Mouse (Mus musculus) ovary, postnatal 14 days (tissue): Measurements from ENCODE around the gene Eif2ak3.
"Not testable (repeated sequence)": the region's sequence is repeated elsewhere in the genome, so short reads cannot be mapped to it uniquely, and the experiment has no call there.

Experiments used
- DNase-seq: peaks from one replicate; pipeline ENCODE4 v3.0.0; 2022; ENCODE audit warnings: low spot score

Gene Eif2ak3

DNA sequence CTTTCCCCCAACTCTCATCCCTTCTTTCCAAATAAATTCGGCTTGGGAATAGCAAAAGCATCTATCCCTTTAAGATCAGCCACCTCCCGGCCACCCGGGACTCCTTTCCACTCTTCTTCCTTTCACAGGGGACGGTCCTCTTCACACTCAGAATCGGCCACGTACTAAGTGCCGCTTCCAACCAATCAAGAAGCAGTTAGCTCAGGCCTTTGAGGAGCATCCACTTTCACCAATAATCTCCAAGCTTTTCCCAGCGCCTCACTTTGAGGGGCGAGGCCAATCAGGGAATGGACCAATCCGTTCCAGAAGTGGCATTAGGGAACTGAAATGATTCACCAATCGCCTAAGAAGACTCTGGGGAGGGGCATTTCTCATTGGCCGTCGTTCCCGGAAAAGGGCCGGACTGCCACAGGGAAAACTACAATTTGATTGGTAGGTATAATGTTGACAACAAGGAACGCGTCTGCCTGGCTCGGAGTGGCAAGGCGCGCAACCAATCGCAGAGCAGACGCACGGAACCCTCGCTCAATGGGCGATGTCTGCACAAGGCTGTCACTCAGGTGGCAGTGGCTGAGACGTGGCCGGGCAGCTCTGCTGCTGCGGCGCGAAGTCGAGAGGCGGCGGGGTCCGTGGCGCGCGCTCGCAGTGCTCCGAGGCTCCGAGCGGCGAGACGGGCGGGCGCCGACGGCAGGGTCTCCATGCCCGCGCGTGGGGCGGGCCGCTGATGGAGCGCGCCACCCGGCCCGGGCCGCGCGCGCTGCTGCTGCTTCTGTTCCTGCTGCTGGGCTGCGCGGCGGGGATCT is at the start of gene Eif2ak3:
Gene Eif2ak3, plus strand, starts transcription at position 514 of the 803 bp plus-strand sequence.
- DNase-seq, result peak; percentile 93

- DNase-seq, result no peak
These were observed 47.4 kb upstream of the Eif2ak3 start for GRCm38 (mm10) chr6:70796940-70797339.

GRCm38 (mm10) chr6:70797581-70798251 is 46.6 kb upstream of the Eif2ak3 start:
- no peak for DNase-seq

GRCm38 (mm10) chr6:70804632-70805031 is 39.7 kb upstream of the Eif2ak3 start:
- DNase-seq, result no peak

DNA sequence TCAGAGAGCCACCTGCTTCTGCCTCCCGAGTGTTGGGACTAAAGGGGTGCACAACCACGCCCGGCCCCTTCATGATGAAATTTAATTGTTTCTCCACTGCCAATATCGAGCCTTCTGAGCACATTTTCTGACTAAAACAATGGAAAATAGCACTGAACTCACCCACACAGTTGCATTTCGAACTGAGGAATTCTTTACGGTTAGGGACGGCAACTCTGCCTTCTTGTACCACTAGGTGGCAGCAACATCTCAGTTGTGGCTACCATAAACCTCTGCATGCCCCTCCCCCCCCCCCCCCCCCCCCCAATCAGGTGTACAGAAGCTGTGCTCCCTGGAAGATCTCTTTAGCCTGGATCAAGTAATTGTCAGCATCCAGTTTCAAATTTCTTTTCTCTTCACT is 39.0 kb upstream of the Eif2ak3 start:
- peak; percentile 55 for DNase-seq

- DNase-seq, result peak; percentile 55
These were observed 38.3 kb upstream of the Eif2ak3 start for GRCm38 (mm10) chr6:70805820-70806513.

- DNase-seq, result no peak
These were observed 37.8 kb upstream of the Eif2ak3 start for GRCm38 (mm10) chr6:70806514-70806912.

GRCm38 (mm10) chr6:70810524-70810923 is 33.8 kb upstream of the Eif2ak3 start:
- DNase-seq, result no peak

DNA sequence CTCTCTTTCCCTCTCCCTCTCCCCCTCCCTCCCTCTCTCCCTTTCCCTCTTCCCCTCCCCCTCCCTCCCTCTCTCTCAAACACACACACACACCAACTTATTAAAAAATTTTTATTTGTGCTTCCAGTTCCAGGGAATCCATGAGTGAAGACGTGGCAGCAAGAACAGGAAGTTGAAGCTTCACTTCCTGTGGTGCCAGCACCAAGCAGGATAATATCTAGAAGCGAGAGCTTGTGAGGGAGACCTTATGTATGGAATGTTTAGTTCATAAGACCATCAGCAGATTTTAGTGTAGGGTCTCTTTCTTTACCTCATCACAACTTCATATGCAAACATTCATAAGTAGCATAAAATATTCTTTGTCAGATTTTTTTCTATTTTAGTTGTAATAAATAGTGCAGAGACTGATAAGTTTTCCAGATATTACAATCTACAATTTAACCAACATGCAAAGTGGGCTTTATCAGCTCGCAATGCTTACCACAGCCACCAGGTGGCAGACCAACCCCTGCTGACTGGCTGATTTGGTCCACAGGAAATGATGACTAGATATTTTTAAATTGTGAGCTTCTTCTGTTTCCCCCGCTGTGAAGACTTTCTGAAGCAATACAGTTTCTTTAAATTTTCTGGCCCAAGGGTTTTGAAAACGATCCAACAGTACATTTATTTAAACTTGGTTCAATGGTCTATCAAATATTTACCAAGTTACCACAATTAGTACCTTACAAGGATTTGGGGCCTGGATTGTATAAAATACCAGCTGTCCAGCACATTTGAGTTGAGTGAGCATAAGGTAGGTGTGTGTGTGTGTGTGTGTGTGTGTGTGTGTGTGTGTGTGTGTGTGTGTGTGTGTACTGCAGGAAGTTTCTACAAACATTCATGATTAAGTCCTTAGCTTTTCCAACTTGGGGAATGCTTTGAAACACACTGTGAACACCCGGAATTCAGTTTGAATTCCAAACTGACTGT is 32.5 kb upstream of the Eif2ak3 start:
- DNase-seq, result peak; percentile 76

GRCm38 (mm10) chr6:70812526-70812895 is 31.8 kb upstream of the Eif2ak3 start:
- no peak for DNase-seq

- no peak for DNase-seq
These were observed 30.2 kb upstream of the Eif2ak3 start for GRCm38 (mm10) chr6:70813921-70814628.

DNA sequence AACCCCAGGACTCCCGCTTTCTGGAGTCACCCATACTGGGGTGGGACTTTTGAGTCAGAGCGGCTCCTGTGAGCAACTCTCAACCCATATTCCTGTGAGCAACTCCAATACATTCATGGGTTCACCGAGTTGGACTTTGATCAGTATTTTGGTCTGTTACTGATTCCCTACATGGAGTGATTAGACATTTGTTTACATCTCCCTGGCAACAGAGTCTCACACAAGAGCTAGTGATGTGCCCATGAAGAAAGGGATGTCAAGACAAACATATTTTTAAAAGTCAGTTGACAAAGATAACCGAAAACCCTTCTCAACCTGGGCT is 29.7 kb upstream of the Eif2ak3 start:
- DNase-seq, result no peak

- DNase-seq, result no peak
These were observed 28.8 kb upstream of the Eif2ak3 start for GRCm38 (mm10) chr6:70815471-70815870.

- no peak for DNase-seq
These were observed 22.7 kb upstream of the Eif2ak3 start for GRCm38 (mm10) chr6:70821566-70821965.

- DNase-seq, result no peak
These were observed 21.9 kb upstream of the Eif2ak3 start for GRCm38 (mm10) chr6:70822386-70822910.

- DNase-seq, result not testable (repeated sequence)
These were observed 21.0 kb upstream of the Eif2ak3 start for GRCm38 (mm10) chr6:70823277-70823676.

DNA sequence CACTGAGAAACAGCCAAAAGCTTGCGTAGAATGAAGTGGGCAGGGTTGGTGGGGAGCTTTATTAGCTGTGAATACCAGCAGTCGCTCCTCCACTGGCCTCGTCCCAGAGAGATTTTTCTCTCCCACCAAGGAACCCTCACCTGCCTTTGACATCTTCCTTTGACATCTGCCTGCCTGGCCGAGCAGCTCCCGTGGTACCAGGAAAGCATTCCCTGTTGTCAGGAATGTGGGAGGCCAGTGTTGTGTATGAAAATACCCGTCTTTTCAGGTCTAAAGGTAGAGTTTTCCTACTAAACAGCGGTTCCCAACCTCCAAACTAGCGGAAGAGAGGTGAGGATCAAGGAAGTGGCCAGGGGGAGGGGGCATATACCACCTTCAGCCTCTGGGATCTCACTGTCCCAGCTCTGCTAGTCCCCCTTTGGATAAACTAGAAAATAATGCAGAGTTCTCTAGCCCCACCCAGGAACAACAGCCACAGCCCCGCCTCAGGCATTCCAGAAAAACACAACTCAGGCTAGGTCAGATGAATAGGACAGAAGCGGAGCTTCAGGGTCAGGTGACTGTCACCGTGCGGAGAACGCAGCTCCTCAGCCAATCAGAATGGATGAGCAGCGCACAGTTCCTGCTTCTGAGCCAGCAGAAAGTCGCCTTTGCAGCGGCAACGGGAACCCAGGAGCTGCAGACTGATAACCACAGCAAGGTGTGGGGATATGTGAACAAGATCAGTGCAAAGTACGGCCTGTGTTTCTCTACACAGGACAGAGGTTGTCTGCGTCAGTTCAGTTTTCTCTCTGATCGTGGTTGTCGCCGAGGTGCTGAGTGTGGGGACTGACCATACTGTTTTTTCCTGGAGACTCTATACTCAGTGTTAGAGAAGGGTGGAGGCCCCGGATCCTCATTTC is 20.0 kb upstream of the Eif2ak3 start:
- peak; percentile 22 for DNase-seq

- no peak for DNase-seq
These were observed 19.4 kb upstream of the Eif2ak3 start for GRCm38 (mm10) chr6:70824987-70825337.

GRCm38 (mm10) chr6:70829451-70829850 is 14.9 kb upstream of the Eif2ak3 start:
- no peak for DNase-seq

GRCm38 (mm10) chr6:70830552-70830951 is 13.8 kb upstream of the Eif2ak3 start:
- no peak for DNase-seq
